ENCODE assay signal across 28 mouse cellular contexts in genomic region chr11:41945471-41945870, GRCm38 (mm10). TPM values are rescaled to one million over a fixed set of nuclear protein-coding genes. Genes with fewer than 3 reads are reported as not detected.
"Had no signal": no experiment of that assay in that cellular context is flagged by ENCODE, and none has a peak within 500 bp of the region (broad histone marks: within the 10 kb centered on the region; RNA-seq: fewer than 3 reads in every experiment).

No protein-coding gene starts in this region.

- H3K4me2 ChIP-seq: heart, embryonic 12.5 days; hindbrain, embryonic 12.5 days; hindbrain, embryonic 14.5 days; intestine, embryonic 15.5 days; limb, embryonic 12.5 days; liver, embryonic 11.5 days; liver, embryonic 13.5 days; liver, embryonic 15.5 days had no signal

- H3K36me3 ChIP-seq: heart, embryonic 10.5 days; heart, embryonic 12.5 days; hindbrain, embryonic 10.5 days; hindbrain, embryonic 12.5 days; intestine, embryonic 15.5 days; limb, embryonic 10.5 days; limb, embryonic 12.5 days; liver, embryonic 13.5 days; liver, embryonic 15.5 days had no signal

- H3K4me3 ChIP-seq: heart, embryonic 10.5 days; heart, embryonic 12.5 days; hindbrain, embryonic 10.5 days; hindbrain, embryonic 12.5 days; intestine, embryonic 15.5 days; layer of hippocampus, adult 2 months; left cerebral cortex, adult 2 months; limb, embryonic 10.5 days; limb, embryonic 12.5 days; liver, embryonic 13.5 days; liver, embryonic 15.5 days had no signal

- H3K27ac ChIP-seq: heart, embryonic 10.5 days; hindbrain, embryonic 10.5 days; hindbrain, embryonic 12.5 days; hindbrain, embryonic 14.5 days; intestine, embryonic 15.5 days; layer of hippocampus, adult 2 months; left cerebral cortex, adult 2 months; limb, embryonic 10.5 days; limb, embryonic 12.5 days; liver, embryonic 13.5 days; liver, embryonic 15.5 days had no signal

- H3K27me3 ChIP-seq: heart, embryonic 12.5 days; hindbrain, embryonic 12.5 days; intestine, embryonic 15.5 days; limb, embryonic 12.5 days; liver, embryonic 13.5 days; liver, embryonic 15.5 days had no signal

- H3K4me1 ChIP-seq: heart, embryonic 10.5 days; heart, embryonic 12.5 days; hindbrain, embryonic 10.5 days; hindbrain, embryonic 12.5 days; intestine, embryonic 15.5 days; limb, embryonic 10.5 days; limb, embryonic 12.5 days; liver, embryonic 13.5 days; liver, embryonic 15.5 days had no signal

- DNase-seq: gastrocnemius, postnatal 25 days; heart, adult 18-20 months; heart, postnatal 10 days; heart, postnatal 4 days; kidney, adult 18-20 months; kidney, adult 8-10 months; kidney, postnatal 10 days; kidney, postnatal 25 days; kidney, postnatal 4 days; liver; liver, embryonic 13.5 days; liver, postnatal 0 days had no signal

- H3K9ac ChIP-seq: heart, embryonic 12.5 days; hindbrain, embryonic 12.5 days; hindbrain, embryonic 14.5 days; intestine, embryonic 15.5 days; limb, embryonic 12.5 days; liver, embryonic 13.5 days; liver, embryonic 15.5 days; liver, postnatal 0 days had no signal

- H3K9me3 ChIP-seq: heart, embryonic 10.5 days; heart, embryonic 12.5 days; hindbrain, embryonic 10.5 days; hindbrain, embryonic 12.5 days; intestine, embryonic 15.5 days; limb, embryonic 10.5 days; limb, embryonic 12.5 days; liver, embryonic 13.5 days; liver, embryonic 15.5 days had no signal

- ATAC-seq: hindbrain, embryonic 16.5 days; inflammation-experienced regulatory T-cells, adult 6 months; intestine, embryonic 15.5 days; intestine, postnatal 0 days; liver, postnatal 0 days had no signal

RNA-seq across cellular contexts. Expression of gene Gabrg2, which starts 55.2 kb away (rescaled TPM):
- polyA plus RNA-seq: heart, embryonic 10.5 days; heart, embryonic 12.5 days; kidney, embryonic 14.5 days; limb, embryonic 10.5 days; liver, embryonic 11.5 days; liver, postnatal 0 days had no signal
